Mouse (Mus musculus): ENCODE measurements around the gene Awat1. TPM values are rescaled to one million over a fixed set of nuclear protein-coding genes. Genes with fewer than 3 reads are reported as not detected.

The Awat1 gene
- total and polyA plus RNA-seq, 3 experiments = not detected

GRCm38 (mm10) chrX:100599755-100600154 is 27.7 kb downstream of the Awat1 start:
- H3K27ac ChIP-seq = no peak overlapping the region
- H3K4me3 ChIP-seq = no peak overlapping the region
- H3K9ac ChIP-seq (ENCODE audit: low read depth, low read length) = no peak overlapping the region
- no peaks in the 10 kb centered on the region for H3K4me1 ChIP-seq (ENCODE audit: control insufficient read depth, insufficient read depth, low read length)
- H3K79me2 ChIP-seq (replicated peaks; ENCODE audit: control insufficient read depth, insufficient read depth, low read length) = no peaks in the 10 kb centered on the region
- no peaks in the 10 kb centered on the region for H3K36me3 ChIP-seq (ENCODE audit: control insufficient read depth, insufficient read depth, low read length)
- intact Hi-C loops (cut with DNase I) = no loop called here
- no peak for DNase-seq
- TF ChIP-seq EP300 (IDR thresholded peaks at IDR 0.05; ENCODE audit: insufficient read depth, low read depth, low read length) (no peak), POLR2A (IDR thresholded peaks at IDR 0.05; ENCODE audit: insufficient read depth, low read depth, low read length) (no peak), CTCF (IDR thresholded peaks at IDR 0.05) (no peak)
- 73% methylated on average over 4 of the region's 4 CpGs for WGBS
- H3K27me3 ChIP-seq (ENCODE audit: control insufficient read depth, insufficient read depth, low read length) = no peaks in the 10 kb centered on the region

GRCm38 (mm10) chrX:100605314-100605713 is 33.3 kb downstream of the Awat1 start, which contains the start of gene Arr3:
Gene Arr3, plus strand, starts transcription at chrX:100605497.
- H3K9ac ChIP-seq (ENCODE audit: low read depth, low read length) = no peak within 1 kb of the TSS
- TF ChIP-seq CTCF (IDR thresholded peaks at IDR 0.05) = no peak
- no peak for TF ChIP-seq POLR2A (IDR thresholded peaks at IDR 0.05; ENCODE audit: insufficient read depth, low read depth, low read length)
- TF ChIP-seq EP300 (IDR thresholded peaks at IDR 0.05; ENCODE audit: insufficient read depth, low read depth, low read length) = no peak
- 76% methylated on average over 1 of the region's 1 CpGs for WGBS

GRCm38 (mm10) chrX:100618488-100618887 is 46.4 kb downstream of the Awat1 start:
- intact Hi-C loops (cut with DNase I) = no loop called here
- TF ChIP-seq CTCF (IDR thresholded peaks at IDR 0.05) = no peak
- no peak for TF ChIP-seq EP300 (IDR thresholded peaks at IDR 0.05; ENCODE audit: insufficient read depth, low read depth, low read length)
- TF ChIP-seq POLR2A (IDR thresholded peaks at IDR 0.05; ENCODE audit: insufficient read depth, low read depth, low read length) = no peak
- no peak for DNase-seq
- no peaks in the 10 kb centered on the region for H3K4me1 ChIP-seq (ENCODE audit: control insufficient read depth, insufficient read depth, low read length)
- no peaks in the 10 kb centered on the region for H3K27me3 ChIP-seq (ENCODE audit: control insufficient read depth, insufficient read depth, low read length)
- no peaks in the 10 kb centered on the region for H3K36me3 ChIP-seq (ENCODE audit: control insufficient read depth, insufficient read depth, low read length)
- H3K9ac ChIP-seq (ENCODE audit: low read depth, low read length) = no peak overlapping the region
- 59% methylated on average over 3 of the region's 3 CpGs for WGBS
- no peak overlapping the region for H3K27ac ChIP-seq
- H3K79me2 ChIP-seq (replicated peaks; ENCODE audit: control insufficient read depth, insufficient read depth, low read length) = no peaks in the 10 kb centered on the region
- no peak overlapping the region for H3K4me3 ChIP-seq

More at GRCm38 (mm10) chrX:100605314-100605713, 33.3 kb downstream of the Awat1 start, which contains the start of gene Arr3:
- no peak within 1 kb of the TSS for H3K27ac ChIP-seq
- H3K79me2 ChIP-seq (replicated peaks; ENCODE audit: control insufficient read depth, insufficient read depth, low read length) = no peaks in the 10 kb centered on the region
- H3K36me3 ChIP-seq (ENCODE audit: control insufficient read depth, insufficient read depth, low read length) = no peaks in the 10 kb centered on the region
- intact Hi-C loops (cut with DNase I) = no loop called here
- no peaks in the 10 kb centered on the region for H3K27me3 ChIP-seq (ENCODE audit: control insufficient read depth, insufficient read depth, low read length)
- no peaks in the 10 kb centered on the region for H3K4me1 ChIP-seq (ENCODE audit: control insufficient read depth, insufficient read depth, low read length)
- no peak for DNase-seq
- no peak within 1 kb of the TSS for H3K4me3 ChIP-seq

GRCm38 (mm10) chrX:100621366-100621765 is 49.3 kb downstream of the Awat1 start:
- H3K9ac ChIP-seq (ENCODE audit: low read depth, low read length) = no peak overlapping the region
- WGBS = 56% methylated on average over 2 of the region's 2 CpGs
- no peaks in the 10 kb centered on the region for H3K4me1 ChIP-seq (ENCODE audit: control insufficient read depth, insufficient read depth, low read length)
- H3K36me3 ChIP-seq (ENCODE audit: control insufficient read depth, insufficient read depth, low read length) = no peaks in the 10 kb centered on the region
- H3K79me2 ChIP-seq (replicated peaks; ENCODE audit: control insufficient read depth, insufficient read depth, low read length) = no peaks in the 10 kb centered on the region
- intact Hi-C loops (cut with DNase I) = loop anchor here (1.0 kb wide), 1 partner anchor 118 kb away; no protein-coding TSS in a partner anchor
- TF ChIP-seq POLR2A (IDR thresholded peaks at IDR 0.05; ENCODE audit: insufficient read depth, low read depth, low read length) = no peak
- no peak for TF ChIP-seq EP300 (IDR thresholded peaks at IDR 0.05; ENCODE audit: insufficient read depth, low read depth, low read length)
- peak; percentile 53 for TF ChIP-seq CTCF (IDR thresholded peaks at IDR 0.05)
- H3K4me3 ChIP-seq = no peak overlapping the region
- no peak overlapping the region for H3K27ac ChIP-seq
- no peaks in the 10 kb centered on the region for H3K27me3 ChIP-seq (ENCODE audit: control insufficient read depth, insufficient read depth, low read length)
- DNase-seq = no peak

- TF ChIP-seq CTCF (IDR thresholded peaks at IDR 0.05) = no peak
- TF ChIP-seq POLR2A (IDR thresholded peaks at IDR 0.05; ENCODE audit: insufficient read depth, low read depth, low read length) = no peak
- no peak for TF ChIP-seq EP300 (IDR thresholded peaks at IDR 0.05; ENCODE audit: insufficient read depth, low read depth, low read length)
- intact Hi-C loops (cut with DNase I) = no loop called here
- WGBS = 85% methylated on average over 4 of the region's 4 CpGs
- no peak for DNase-seq
- Histone ChIP-seq H3K27ac (no peak overlapping the region), H3K27me3 (ENCODE audit: control insufficient read depth, insufficient read depth, low read length) (no peaks in the 10 kb centered on the region), H3K9ac (ENCODE audit: low read depth, low read length) (no peak overlapping the region), H3K4me1 (ENCODE audit: control insufficient read depth, insufficient read depth, low read length) (no peaks in the 10 kb centered on the region), H3K36me3 (ENCODE audit: control insufficient read depth, insufficient read depth, low read length) (no peaks in the 10 kb centered on the region), H3K4me3 (no peak overlapping the region), H3K79me2 (replicated peaks; ENCODE audit: control insufficient read depth, insufficient read depth, low read length) (no peaks in the 10 kb centered on the region)
Measured at GRCm38 (mm10) chrX:100624242-100624641, 52.2 kb downstream of the Awat1 start.

- no peaks in the 10 kb centered on the region for H3K4me1 ChIP-seq (ENCODE audit: control insufficient read depth, insufficient read depth, low read length)
- no peaks in the 10 kb centered on the region for H3K27me3 ChIP-seq (ENCODE audit: control insufficient read depth, insufficient read depth, low read length)
- no peak for TF ChIP-seq CTCF (IDR thresholded peaks at IDR 0.05)
- no peak for TF ChIP-seq POLR2A (IDR thresholded peaks at IDR 0.05; ENCODE audit: insufficient read depth, low read depth, low read length)
- no peak for TF ChIP-seq EP300 (IDR thresholded peaks at IDR 0.05; ENCODE audit: insufficient read depth, low read depth, low read length)
Measured at GRCm38 (mm10) chrX:100625146-100625545, 53.1 kb downstream of the Awat1 start.

More at GRCm38 (mm10) chrX:100625146-100625545, 53.1 kb downstream of the Awat1 start:
- H3K27ac ChIP-seq = peak overlapping the region; percentile 72
- DNase-seq = no peak
- 30% methylated on average over 7 of the region's 7 CpGs for WGBS
- no peaks in the 10 kb centered on the region for H3K79me2 ChIP-seq (replicated peaks; ENCODE audit: control insufficient read depth, insufficient read depth, low read length)
- no peaks in the 10 kb centered on the region for H3K36me3 ChIP-seq (ENCODE audit: control insufficient read depth, insufficient read depth, low read length)
- H3K4me3 ChIP-seq = peak overlapping the region; percentile 60
- H3K9ac ChIP-seq (ENCODE audit: low read depth, low read length) = no peak overlapping the region
- intact Hi-C loops (cut with DNase I) = no loop called here
